Mouse (Mus musculus): ENCODE measurements around the gene Slc30a5. TPM values are rescaled to one million over a fixed set of nuclear protein-coding genes. Genes with fewer than 3 reads are reported as not detected.

The Slc30a5 gene
- 20.3 TPM for polyA plus RNA-seq (2014; fragmentation: Illumina TruSeq; extraction: RNeasy Lipid Tissue Mini Kit (QIAGEN cat#74804); ENCODE audit: low read depth, low replicate concordance)

GRCm38 (mm10) chr13:100832741-100833639 lies at the start of gene Slc30a5:
Gene Slc30a5, minus strand, starts transcription at chr13:100833427.

GRCm38 (mm10) chr13:100786414-100786867 lies 46.8 kb downstream of the Slc30a5 start, which contains the start of gene Ccnb1:
Gene Ccnb1, minus strand, starts transcription at chr13:100786570.

GRCm38 (mm10) chr13:100775252-100776055 lies 57.8 kb downstream of the Slc30a5 start, which contains the start of gene Cenph:
Gene Cenph, minus strand, starts transcription at chr13:100775899.

Other genes starting within 250 kb of the Slc30a5 start
- 0.45 TPM for gene Marveld2, start 216.5 kb downstream of the Slc30a5 start, polyA plus RNA-seq (2014; fragmentation: Illumina TruSeq; extraction: RNeasy Lipid Tissue Mini Kit (QIAGEN cat#74804); ENCODE audit: low read depth, low replicate concordance)
- gene Ak6, start 182.4 kb downstream of the Slc30a5 start, polyA plus RNA-seq (2014; fragmentation: Illumina TruSeq; extraction: RNeasy Lipid Tissue Mini Kit (QIAGEN cat#74804); ENCODE audit: low read depth, low replicate concordance), result 98.4 TPM
- gene Rad17, start 182.4 kb downstream of the Slc30a5 start, polyA plus RNA-seq (2014; fragmentation: Illumina TruSeq; extraction: RNeasy Lipid Tissue Mini Kit (QIAGEN cat#74804); ENCODE audit: low read depth, low replicate concordance), result 20.0 TPM
- 4.0 TPM for gene Taf9, start 181.8 kb downstream of the Slc30a5 start, polyA plus RNA-seq (2014; fragmentation: Illumina TruSeq; extraction: RNeasy Lipid Tissue Mini Kit (QIAGEN cat#74804); ENCODE audit: low read depth, low replicate concordance)
- gene Ccdc125, start 163.7 kb downstream of the Slc30a5 start, polyA plus RNA-seq (2014; fragmentation: Illumina TruSeq; extraction: RNeasy Lipid Tissue Mini Kit (QIAGEN cat#74804); ENCODE audit: low read depth, low replicate concordance), result 0.79 TPM
- 29.4 TPM for gene Cdk7, start 102.5 kb downstream of the Slc30a5 start, polyA plus RNA-seq (2014; fragmentation: Illumina TruSeq; extraction: RNeasy Lipid Tissue Mini Kit (QIAGEN cat#74804); ENCODE audit: low read depth, low replicate concordance)
- 220 TPM for gene Mrps36, start 88.8 kb downstream of the Slc30a5 start, polyA plus RNA-seq (2014; fragmentation: Illumina TruSeq; extraction: RNeasy Lipid Tissue Mini Kit (QIAGEN cat#74804); ENCODE audit: low read depth, low replicate concordance)
- gene Cenph, start 57.5 kb downstream of the Slc30a5 start, polyA plus RNA-seq (2014; fragmentation: Illumina TruSeq; extraction: RNeasy Lipid Tissue Mini Kit (QIAGEN cat#74804); ENCODE audit: low read depth, low replicate concordance), result not detected
- gene Ccnb1, start 46.9 kb downstream of the Slc30a5 start, polyA plus RNA-seq (2014; fragmentation: Illumina TruSeq; extraction: RNeasy Lipid Tissue Mini Kit (QIAGEN cat#74804); ENCODE audit: low read depth, low replicate concordance), result not detected

Measured in heart, adult 10 weeks (tissue).